Mouse (Mus musculus): ENCODE results near the gene 4930426L09Rik.

DNA sequence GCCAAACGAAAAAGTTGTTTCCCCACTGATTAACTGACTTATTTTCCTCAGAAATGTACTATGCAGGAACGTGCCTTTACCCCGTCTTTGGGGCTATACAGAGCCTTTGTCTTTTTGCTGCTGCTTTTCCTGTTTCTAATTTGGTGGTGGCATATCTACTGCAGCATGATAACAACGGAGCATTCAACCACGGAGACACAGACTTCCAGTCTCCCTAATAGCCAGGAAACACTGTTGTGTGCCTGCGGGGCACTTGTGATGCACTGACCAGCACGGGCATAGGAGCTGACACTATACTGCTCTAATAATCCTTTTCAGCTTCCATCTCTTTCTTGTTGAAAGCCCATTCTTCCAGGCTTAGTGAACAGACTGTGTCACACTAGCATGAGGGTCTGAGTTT is 41.2 kb upstream of the 4930426L09Rik start:
- TF ChIP-seq POLR2A (IDR thresholded peaks at IDR 0.05; ENCODE audit: borderline replicate concordance, control insufficient read depth, low read depth, low read length) = no peak
- no peak for TF ChIP-seq CTCF (IDR thresholded peaks at IDR 0.05; ENCODE audit: control insufficient read depth, insufficient read depth, low read length)

Measured in bone marrow, adult 2 months (tissue).